Mouse (Mus musculus) megakaryocyte-erythroid progenitor cell, adult 5 weeks (primary cell): ENCODE measurements around the gene Cldn22. TPM values are rescaled to one million over a fixed set of nuclear protein-coding genes. Genes with fewer than 3 reads are reported as not detected.

Experiments
- polyA plus RNA-seq: library from polyadenylated mRNA; stranded (reverse); fragments of >175 nt; gene quantifications from 2 replicates; pipeline ENCODE4 v1.2.3, GENCODE M21; 2012

Gene Cldn22
- not detected in 2 replicates for polyA plus RNA-seq

GRCm38 (mm10) chr8:47824182-47824581 is at the start of gene Cldn22:
Gene Cldn22, plus strand, starts transcription at chr8:47824482.

GRCm38 (mm10) chr8:47821843-47822242 is 2.4 kb upstream of the Cldn22 start, which contains the start of gene Cldn24:
Gene Cldn24, plus strand, starts transcription at chr8:47822143.

Other genes starting within 250 kb of the Cldn22 start
- 10.6 and 16.1 TPM in 2 replicates for gene Ing2, start 148.9 kb upstream of the Cldn22 start, polyA plus RNA-seq
- 27.7 and 32.0 TPM in 2 replicates for gene Cdkn2aip, start 110.5 kb upstream of the Cldn22 start, polyA plus RNA-seq
- not detected in 2 replicates for gene Cldn24, start 2.3 kb upstream of the Cldn22 start, polyA plus RNA-seq
- gene Wwc2, start 166.4 kb downstream of the Cldn22 start, polyA plus RNA-seq = 7.5 and 9.4 TPM in 2 replicates